In genomic region chr2:167421330-167422149, GRCm38 (mm10) we compare ENCODE assay signal across 7 mouse cellular contexts. TPM values are rescaled to one million over a fixed set of nuclear protein-coding genes. Genes with fewer than 3 reads are reported as not detected.
A peak's percentile ranks its signal among the peaks of the same experiment; 100 is the strongest.
DNase-seq lines count a peak whose midpoint lies in the region; ATAC-seq lines count a peak whose summit lies in the region.

Gene Slc9a8, plus strand, starts transcription at chr2:167421712.

- peak within 1 kb of the TSS; percentile 95 for H3K9ac ChIP-seq in intestine, embryonic 15.5 days

- intact Hi-C loops in gastrocnemius, postnatal 36 days (cut with DNase I): loop anchor here (5.0 kb wide), 2 partner anchors 41 to 359 kb away; partner anchors contain the start of gene Znfx1
- intact Hi-C loops in left cerebral cortex, postnatal 25 days (cut with DNase I): loop anchor here (1.0 to 5.0 kb wide), 4 partner anchors 71 to 359 kb away; partner anchors contain the start of genes B4galt5, Rnf114, Spata2 and Znfx1

- H3K4me2 ChIP-seq in intestine, embryonic 15.5 days (replicated peaks): peak within 1 kb of the TSS; percentile 78

- H3K27me3 ChIP-seq in intestine, embryonic 15.5 days (replicated peaks): no peaks in the 10 kb centered on the region
- no peaks in the 10 kb centered on the region for H3K27me3 ChIP-seq in midbrain, embryonic 10.5 days (ENCODE audit: low read depth, poor library complexity, severe bottlenecking)

- peak within 1 kb of the TSS; percentile 96 for H3K27ac ChIP-seq in intestine, embryonic 15.5 days
- H3K27ac ChIP-seq in midbrain, embryonic 10.5 days (replicated peaks): peak within 1 kb of the TSS; percentile 100

- peak within 1 kb of the TSS; percentile 73 for H3K4me3 ChIP-seq in intestine, embryonic 15.5 days (replicated peaks)
- peak within 1 kb of the TSS; percentile 88 for H3K4me3 ChIP-seq in midbrain, embryonic 10.5 days

- H3K4me1 ChIP-seq in intestine, embryonic 15.5 days (replicated peaks): peaks cover 13% of the 10 kb centered on the region
- H3K4me1 ChIP-seq in midbrain, embryonic 10.5 days: peaks cover 32% of the 10 kb centered on the region

- under 1% methylated on average over 65 of the region's 66 CpGs for WGBS in intestine, embryonic 15.5 days
- WGBS in midbrain, embryonic 10.5 days: under 1% methylated on average over 59 of the region's 66 CpGs

- ATAC-seq in intestine, embryonic 15.5 days: peak; percentile 98

- no peaks in the 10 kb centered on the region; the same call in 1 of the 2 replicates for H3K9me3 ChIP-seq in intestine, embryonic 15.5 days
- H3K9me3 ChIP-seq in midbrain, embryonic 10.5 days (replicated peaks): 0 out of 2 replicates have a peak, but pooled peaks cover 3% of the 10 kb centered on the region

- peak; percentile 94 to 95 for DNase-seq in adrenal gland, adult 18-20 months (ENCODE audit: low spot score in 2 of 2)
- peak; percentile 96 for DNase-seq in embryo, embryonic 11 days
- DNase-seq in gastrocnemius, postnatal 36 days: peak; percentile 91 to 92
- peak; percentile 93 to 95 for DNase-seq in left cerebral cortex, postnatal 25 days (ENCODE audit: low spot score in 2 of 2)
- peak; percentile 97 for DNase-seq in midbrain, embryonic 10.5 days (ENCODE audit: low spot score)
- DNase-seq in right cerebral cortex, postnatal 4 days: peak; percentile 90

- peaks cover 19% of the 10 kb centered on the region for H3K36me3 ChIP-seq in intestine, embryonic 15.5 days
- peaks cover 30% of the 10 kb centered on the region for H3K36me3 ChIP-seq in midbrain, embryonic 10.5 days

RNA-seq across cellular contexts. Expression of gene Slc9a8, which starts in this region (rescaled TPM):
- 10 to 100 TPM; 32.6 to 33.1 TPM for total RNA-seq in adrenal gland, adult 18-20 months (2021)
- total RNA-seq in gastrocnemius, postnatal 36 days (2021): 10 to 100 TPM; 21.8 to 22.8 TPM
- polyA plus RNA-seq in intestine, embryonic 15.5 days (2015; fragmentation: Nextera tagmentation; extraction: Ambion mirVana): 19.9 and 21.7 TPM in 2 replicates
- 10 to 100 TPM; 24.7 to 31.0 TPM for total RNA-seq in left cerebral cortex, postnatal 25 days (2021)
- polyA plus RNA-seq in midbrain, embryonic 10.5 days (2016; fragmentation: Nextera tagmentation; extraction: Ambion mirVana): 21.6 and 25.6 TPM in 2 replicates

Comparison
In these comparisons a context has a peak if more than half of its experiments do, and no peak if none do; other contexts are left out.
1. Peak in every context shown above with its lines: DNase-seq, ATAC-seq, H3K4me3 ChIP-seq and H3K27ac ChIP-seq.